ENCODE assay signal across 12 mouse cellular contexts in genomic region chr8:125291506-125291905, GRCm38 (mm10).
A peak's percentile ranks its signal among the peaks of the same experiment; 100 is the strongest.
DNase-seq lines count a peak whose midpoint lies in the region; ATAC-seq and TF ChIP-seq lines count a peak whose summit lies in the region.
"Had no signal": no experiment of that assay in that cellular context is flagged by ENCODE, and none has a peak within 500 bp of the region (broad histone marks: within the 10 kb centered on the region; RNA-seq: fewer than 3 reads in every experiment).

No protein-coding gene starts in this region.

- TF ChIP-seq EP300 in liver, postnatal 0 days (IDR thresholded peaks at IDR 0.05; ENCODE audit: low read depth), result peak; percentile 25; the same call in 1 of the 2 replicates

- H3K4me3 ChIP-seq in liver, postnatal 0 days (ENCODE audit: low read depth, low read length), result no peak overlapping the region
- no peak overlapping the region for H3K4me3 ChIP-seq in intestine, embryonic 16.5 days (ENCODE audit: low read length)
- H3K4me3 ChIP-seq in hindbrain, embryonic 10.5 days, result no peak overlapping the region
- H3K4me3 ChIP-seq: liver, embryonic 15.5 days had no signal

- H3K27me3 ChIP-seq in liver, postnatal 0 days (ENCODE audit: insufficient read depth, low read length), result no peaks in the 10 kb centered on the region
- H3K27me3 ChIP-seq in intestine, embryonic 16.5 days (replicated peaks; ENCODE audit: control insufficient read depth, insufficient read depth, low read length), result no peaks in the 10 kb centered on the region
- no peaks in the 10 kb centered on the region; the same call in none of the 2 replicates for H3K27me3 ChIP-seq in hindbrain, embryonic 10.5 days (ENCODE audit: insufficient read depth, poor library complexity, severe bottlenecking)
- H3K27me3 ChIP-seq: liver, embryonic 15.5 days had no signal

- H3K36me3 ChIP-seq in liver, postnatal 0 days (replicated peaks; ENCODE audit: insufficient read depth, low read length), result no peaks in the 10 kb centered on the region
- no peaks in the 10 kb centered on the region for H3K36me3 ChIP-seq in intestine, embryonic 16.5 days (ENCODE audit: control insufficient read depth, insufficient read depth, low read length)
- H3K36me3 ChIP-seq in hindbrain, embryonic 10.5 days, result no peaks in the 10 kb centered on the region
- H3K36me3 ChIP-seq: liver, embryonic 15.5 days had no signal

- H3K9me3 ChIP-seq in liver, postnatal 0 days (ENCODE audit: low read length), result no peaks in the 10 kb centered on the region
- no peaks in the 10 kb centered on the region for H3K9me3 ChIP-seq in intestine, embryonic 16.5 days (ENCODE audit: control insufficient read depth, low read length)
- no peaks in the 10 kb centered on the region for H3K9me3 ChIP-seq in hindbrain, embryonic 10.5 days
- H3K9me3 ChIP-seq: liver, embryonic 15.5 days had no signal

- 69% methylated on average over 10 of the region's 10 CpGs for WGBS in liver, postnatal 0 days (ENCODE audit: insufficient replicate concordance)
- WGBS in intestine, embryonic 16.5 days, result 42% methylated on average over 10 of the region's 10 CpGs
- WGBS in hindbrain, embryonic 10.5 days, result 73% methylated on average over 10 of the region's 10 CpGs

- no peak for TF ChIP-seq CTCF in liver, postnatal 0 days (IDR thresholded peaks at IDR 0.05; ENCODE audit: low read depth)

- H3K27ac ChIP-seq in liver, postnatal 0 days (ENCODE audit: low read depth), result no peak overlapping the region
- peak overlapping the region; percentile 38 for H3K27ac ChIP-seq in intestine, embryonic 16.5 days (ENCODE audit: low read length)
- no peak overlapping the region for H3K27ac ChIP-seq in hindbrain, embryonic 10.5 days
- H3K27ac ChIP-seq: liver, embryonic 15.5 days had no signal

- DNase-seq in liver, postnatal 0 days, result no peak
- DNase-seq in liver, result no peak
- DNase-seq in heart, adult 8-10 months (ENCODE audit: low spot score), result peak; percentile 49
- DNase-seq in kidney, postnatal 4 days, result peak; percentile 59 to 70
- DNase-seq in testis, postnatal 10 days (ENCODE audit: low spot score), result no peak
- DNase-seq in hindbrain, embryonic 10.5 days (ENCODE audit: low spot score), result no peak
- DNase-seq: embryo, embryonic 11 days had no signal

- H3K4me1 ChIP-seq in liver, postnatal 0 days (ENCODE audit: insufficient read depth), result 0 out of 2 replicates have a peak, but pooled peaks cover 1% of the 10 kb centered on the region
- peaks cover 36% of the 10 kb centered on the region for H3K4me1 ChIP-seq in intestine, embryonic 16.5 days (ENCODE audit: control insufficient read depth, insufficient read depth, low read length)
- peaks cover 31% of the 10 kb centered on the region for H3K4me1 ChIP-seq in hindbrain, embryonic 10.5 days (replicated peaks)
- H3K4me1 ChIP-seq: liver, embryonic 15.5 days had no signal

- no peak for ATAC-seq in liver, postnatal 0 days
- peak; percentile 75 for ATAC-seq in intestine, embryonic 16.5 days
- no peak for ATAC-seq in erythroid progenitor cell, adult 5-6 weeks (replicated peaks; ENCODE audit: low FRiP score, poor library complexity, severe bottlenecking)
- ATAC-seq: forebrain, embryonic 16.5 days; hindbrain, embryonic 16.5 days had no signal

- no peak overlapping the region for H3K9ac ChIP-seq in liver, postnatal 0 days (replicated peaks)
- no peak overlapping the region for H3K9ac ChIP-seq in intestine, embryonic 16.5 days (ENCODE audit: low read depth, low read length)
- H3K9ac ChIP-seq: liver, embryonic 15.5 days had no signal

- no peak overlapping the region for H3K4me2 ChIP-seq in liver, postnatal 0 days (ENCODE audit: low read depth, low read length)
- no peak overlapping the region for H3K4me2 ChIP-seq in intestine, embryonic 16.5 days (ENCODE audit: low read depth, low read length)
- H3K4me2 ChIP-seq: liver, embryonic 15.5 days had no signal

Comparison
In these comparisons a context has a peak if more than half of its experiments do, and no peak if none do; other contexts are left out.
1. DNase-seq: peak in heart, adult 8-10 months (single experiment) and kidney, postnatal 4 days (2 of 2); none in liver, postnatal 0 days (single experiment), liver (single experiment), testis, postnatal 10 days (single experiment) and hindbrain, embryonic 10.5 days (single experiment).